Mouse (Mus musculus): ENCODE data around the gene Ifi207. TPM values are rescaled to one million over a fixed set of nuclear protein-coding genes. Genes with fewer than 3 reads are reported as not detected.
"Not testable (repeated sequence)": the region's sequence is repeated elsewhere in the genome, so short reads cannot be mapped to it uniquely, and the experiment has no call there.

Ifi207 gene
- polyA plus RNA-seq, 1 experiment from 2014 or later = 0.98 TPM

DNA sequence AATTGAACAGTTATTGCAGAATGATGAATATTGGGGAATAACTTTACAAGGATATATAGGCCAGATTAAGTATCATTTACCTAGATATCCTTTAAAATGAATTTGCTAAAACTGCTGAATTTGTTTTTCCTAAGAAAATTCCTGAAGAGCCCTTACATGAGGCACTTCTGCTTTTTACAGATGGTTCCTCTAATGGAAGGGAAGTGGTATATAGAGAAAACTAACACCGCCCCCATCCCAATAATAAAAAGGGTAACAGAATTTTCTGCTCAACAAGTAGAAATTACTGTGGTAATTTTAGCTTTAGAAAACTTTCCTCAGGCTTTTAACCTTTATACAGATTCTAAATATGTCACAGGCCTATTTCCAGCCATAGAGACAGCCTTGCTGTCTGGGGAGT lies 47.3 kb downstream of the Ifi207 start:
- ATAC-seq (ENCODE audit: low read depth) = no peak
- WGBS = 93% methylated on average over 1 of the region's 1 CpGs
- no peaks in the 10 kb centered on the region for H3K9me3 ChIP-seq (ENCODE audit: control insufficient read depth, low read length)

DNA sequence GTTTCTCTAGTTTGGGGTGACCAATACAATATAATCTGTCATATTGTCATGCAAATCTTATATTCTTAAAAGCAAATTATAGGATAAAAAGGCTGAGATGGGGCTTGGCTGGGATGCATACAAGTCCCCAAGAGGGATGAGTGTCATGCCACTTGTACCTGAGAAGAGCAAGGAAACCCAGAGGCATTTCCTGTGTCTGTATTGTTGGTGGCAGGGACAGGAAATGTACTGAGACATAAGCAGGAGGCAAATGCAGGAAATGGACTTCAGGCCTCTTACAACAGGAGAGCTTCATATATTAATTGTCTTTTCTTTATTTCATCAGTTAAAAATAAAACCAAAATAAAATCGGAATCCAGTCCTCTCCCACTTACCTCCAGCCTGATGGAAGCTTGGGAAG lies 62.9 kb downstream of the Ifi207 start:
- ATAC-seq (ENCODE audit: low read depth); H3K4me1 ChIP-seq (replicated peaks; ENCODE audit: control insufficient read depth, insufficient read depth, low read length); H3K4me3 ChIP-seq (ENCODE audit: low read length); H3K4me2 ChIP-seq (ENCODE audit: low read depth, low read length); H3K9me3 ChIP-seq (ENCODE audit: control insufficient read depth, low read length); H3K27me3 ChIP-seq (ENCODE audit: control insufficient read depth, insufficient read depth, low read depth, low read length); H3K27ac ChIP-seq (ENCODE audit: low read length); H3K36me3 ChIP-seq (ENCODE audit: control insufficient read depth, insufficient read depth, low read length); H3K9ac ChIP-seq (ENCODE audit: low read length): not testable (repeated sequence)
- WGBS = 71% methylated on average over 1 of the region's 1 CpGs

More for the DNA sequence above, 47.3 kb downstream of the Ifi207 start:
- Histone ChIP-seq H3K27me3 (ENCODE audit: control insufficient read depth, insufficient read depth, low read depth, low read length) (no peaks in the 10 kb centered on the region), H3K4me2 (ENCODE audit: low read depth, low read length) (no peak overlapping the region), H3K4me1 (replicated peaks; ENCODE audit: control insufficient read depth, insufficient read depth, low read length) (no peaks in the 10 kb centered on the region), H3K27ac (ENCODE audit: low read length) (no peak overlapping the region), H3K4me3 (ENCODE audit: low read length) (no peak overlapping the region), H3K36me3 (ENCODE audit: control insufficient read depth, insufficient read depth, low read length) (no peaks in the 10 kb centered on the region), H3K9ac (ENCODE audit: low read length) (no peak overlapping the region)

DNA sequence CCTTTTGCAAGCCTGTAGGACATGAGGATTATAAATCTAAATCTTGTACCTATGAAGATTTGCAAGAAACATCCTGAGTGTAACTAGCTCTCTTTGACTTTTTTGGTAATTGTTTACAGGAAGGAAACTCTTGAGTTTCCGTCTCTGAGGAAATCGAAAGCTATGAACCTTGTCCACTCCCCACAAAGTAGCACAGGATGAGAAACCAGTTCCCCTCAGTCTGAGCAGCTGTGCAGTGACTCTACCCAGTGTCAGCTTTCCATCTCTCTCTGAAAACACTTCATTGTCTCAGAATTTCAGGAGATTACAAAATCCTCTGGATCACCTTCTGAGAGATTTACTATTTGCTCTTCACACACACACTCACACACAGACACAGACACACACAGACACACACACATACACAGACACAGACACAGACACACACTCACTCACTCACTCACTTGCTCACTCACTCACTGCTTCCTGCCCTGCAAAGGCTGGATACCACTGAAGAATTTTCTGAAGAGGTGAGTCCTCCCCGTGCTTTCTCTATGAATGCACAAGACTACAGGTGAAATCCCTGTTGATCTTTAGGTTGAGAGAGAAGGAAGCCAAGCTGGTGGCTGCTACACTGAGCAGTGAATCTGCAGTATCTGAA lies 68.0 kb downstream of the Ifi207 start, which contains the start of gene Ifi208:
TSS of gene Ifi208 (plus strand) at position 218 of the 640 bp plus-strand sequence.
- H3K27ac ChIP-seq (ENCODE audit: low read length); ATAC-seq (ENCODE audit: low read depth); H3K36me3 ChIP-seq (ENCODE audit: control insufficient read depth, insufficient read depth, low read length); H3K4me1 ChIP-seq (replicated peaks; ENCODE audit: control insufficient read depth, insufficient read depth, low read length); H3K27me3 ChIP-seq (ENCODE audit: control insufficient read depth, insufficient read depth, low read depth, low read length); H3K4me3 ChIP-seq (ENCODE audit: low read length); H3K9me3 ChIP-seq (ENCODE audit: control insufficient read depth, low read length); H3K9ac ChIP-seq (ENCODE audit: low read length); H3K4me2 ChIP-seq (ENCODE audit: low read depth, low read length): not testable (repeated sequence)
- 31% methylated on average over 3 of the region's 3 CpGs for WGBS

Other genes with a start within 250 kb of the Ifi207 start
- gene Ifi214, start 205.8 kb downstream of the Ifi207 start, polyA plus RNA-seq (2015; fragmentation: Nextera tagmentation; extraction: Ambion mirVana) = not detected in 2 replicates
- gene Ifi213, start 142.5 kb downstream of the Ifi207 start, polyA plus RNA-seq (2015; fragmentation: Nextera tagmentation; extraction: Ambion mirVana) = not detected in 2 replicates
- 0.21 and 0.50 TPM in 2 replicates for gene Ifi209, start 110.8 kb downstream of the Ifi207 start, polyA plus RNA-seq (2015; fragmentation: Nextera tagmentation; extraction: Ambion mirVana)
- gene Ifi208, start 68.1 kb downstream of the Ifi207 start, polyA plus RNA-seq (2015; fragmentation: Nextera tagmentation; extraction: Ambion mirVana) = 0.08 TPM in 1 of 2 replicates, not detected in the other
- 1.6 and 2.2 TPM in 2 replicates for gene Ifi204, start 25.2 kb upstream of the Ifi207 start, polyA plus RNA-seq (2015; fragmentation: Nextera tagmentation; extraction: Ambion mirVana)
- 1.1 and 1.8 TPM in 2 replicates for gene Ifi211, start 171.3 kb upstream of the Ifi207 start, polyA plus RNA-seq (2015; fragmentation: Nextera tagmentation; extraction: Ambion mirVana)
- 3.3 and 3.4 TPM in 2 replicates for gene Mndal, start 200.7 kb upstream of the Ifi207 start, polyA plus RNA-seq (2015; fragmentation: Nextera tagmentation; extraction: Ambion mirVana)
- gene Ifi203, start 200.9 kb upstream of the Ifi207 start, polyA plus RNA-seq (2015; fragmentation: Nextera tagmentation; extraction: Ambion mirVana) = 1.4 and 1.5 TPM in 2 replicates
- gene Ifi202b, start 241.0 kb upstream of the Ifi207 start, polyA plus RNA-seq (2015; fragmentation: Nextera tagmentation; extraction: Ambion mirVana) = 0.16 TPM in 1 of 2 replicates, not detected in the other